Mouse (Mus musculus): ENCODE data around the gene Pex3. TPM values are rescaled to one million over a fixed set of nuclear protein-coding genes. Genes with fewer than 3 reads are reported as not detected.
"Not testable (repeated sequence)": the region's sequence is repeated elsewhere in the genome, so short reads cannot be mapped to it uniquely, and the experiment has no call there.

The Pex3 gene
- polyA plus RNA-seq, 1 experiment from 2014 or later, result 31.0 TPM

GRCm38 (mm10) chr10:13553498-13553985, 600 bp upstream of the Pex3 start:
- peak; percentile 29 for ATAC-seq
- Histone ChIP-seq H3K4me2 (ENCODE audit: low read length) (peak overlapping the region; percentile 92), H3K36me3 (ENCODE audit: control insufficient read depth, insufficient read depth, low read length) (no peaks in the 10 kb centered on the region), H3K4me1 (ENCODE audit: control insufficient read depth, insufficient read depth, low read depth, low read length) (peaks cover 9% of the 10 kb centered on the region), H3K9ac (ENCODE audit: low read depth, low read length) (peak overlapping the region; percentile 83), H3K27ac (ENCODE audit: low read depth, low read length) (no peak overlapping the region; the same call in 1 of the 2 replicates), H3K27me3 (replicated peaks; ENCODE audit: control insufficient read depth, insufficient read depth, low read length) (no peaks in the 10 kb centered on the region), H3K9me3 (ENCODE audit: control insufficient read depth, low read length) (no peaks in the 10 kb centered on the region), H3K4me3 (ENCODE audit: low read length) (peak overlapping the region; percentile 81)
- WGBS, result 28% methylated on average over 10 of the region's 10 CpGs

- Histone ChIP-seq H3K4me1 (ENCODE audit: control insufficient read depth, insufficient read depth, low read depth, low read length) (no peaks in the 10 kb centered on the region), H3K27me3 (replicated peaks; ENCODE audit: control insufficient read depth, insufficient read depth, low read length) (no peaks in the 10 kb centered on the region), H3K27ac (ENCODE audit: low read depth, low read length) (no peak overlapping the region), H3K9me3 (ENCODE audit: control insufficient read depth, low read length) (no peaks in the 10 kb centered on the region), H3K4me2 (ENCODE audit: low read length) (no peak overlapping the region), H3K36me3 (ENCODE audit: control insufficient read depth, insufficient read depth, low read length) (peaks cover 4% of the 10 kb centered on the region), H3K9ac (ENCODE audit: low read depth, low read length) (no peak overlapping the region), H3K4me3 (ENCODE audit: low read length) (no peak overlapping the region)
- ATAC-seq, result no peak
- 96% methylated on average over 5 of the region's 5 CpGs for WGBS
Measured at GRCm38 (mm10) chr10:13541721-13542120, 11.2 kb downstream of the Pex3 start.

- Histone ChIP-seq H3K27me3 (replicated peaks; ENCODE audit: control insufficient read depth, insufficient read depth, low read length) (no peaks in the 10 kb centered on the region), H3K36me3 (ENCODE audit: control insufficient read depth, insufficient read depth, low read length) (peaks cover 9% of the 10 kb centered on the region), H3K4me1 (ENCODE audit: control insufficient read depth, insufficient read depth, low read depth, low read length) (no peaks in the 10 kb centered on the region), H3K9ac (ENCODE audit: low read depth, low read length) (no peak overlapping the region), H3K27ac (ENCODE audit: low read depth, low read length) (no peak overlapping the region), H3K4me2 (ENCODE audit: low read length) (no peak overlapping the region), H3K9me3 (ENCODE audit: control insufficient read depth, low read length) (no peaks in the 10 kb centered on the region), H3K4me3 (ENCODE audit: low read length) (no peak overlapping the region)
- ATAC-seq, result no peak
- WGBS, result 94% methylated on average over 7 of the region's 7 CpGs
Measured at GRCm38 (mm10) chr10:13539769-13540333, 13.1 kb downstream of the Pex3 start.

GRCm38 (mm10) chr10:13536706-13537105, 16.2 kb downstream of the Pex3 start:
- WGBS, result 96% methylated on average over 7 of the region's 7 CpGs
- Histone ChIP-seq H3K9me3 (ENCODE audit: control insufficient read depth, low read length) (no peaks in the 10 kb centered on the region), H3K4me2 (ENCODE audit: low read length) (no peak overlapping the region), H3K27ac (ENCODE audit: low read depth, low read length) (no peak overlapping the region), H3K9ac (ENCODE audit: low read depth, low read length) (no peak overlapping the region), H3K4me1 (ENCODE audit: control insufficient read depth, insufficient read depth, low read depth, low read length) (no peaks in the 10 kb centered on the region), H3K27me3 (replicated peaks; ENCODE audit: control insufficient read depth, insufficient read depth, low read length) (no peaks in the 10 kb centered on the region), H3K36me3 (ENCODE audit: control insufficient read depth, insufficient read depth, low read length) (peaks cover 23% of the 10 kb centered on the region), H3K4me3 (ENCODE audit: low read length) (no peak overlapping the region)
- ATAC-seq, result no peak

- H3K27ac ChIP-seq (ENCODE audit: low read depth, low read length), result no peak overlapping the region
- peaks cover 24% of the 10 kb centered on the region for H3K36me3 ChIP-seq (ENCODE audit: control insufficient read depth, insufficient read depth, low read length)
- H3K9ac ChIP-seq (ENCODE audit: low read depth, low read length), result no peak overlapping the region
- no peak for ATAC-seq
- H3K4me2 ChIP-seq (ENCODE audit: low read length), result no peak overlapping the region
- no peaks in the 10 kb centered on the region for H3K9me3 ChIP-seq (ENCODE audit: control insufficient read depth, low read length)
- no peaks in the 10 kb centered on the region for H3K4me1 ChIP-seq (ENCODE audit: control insufficient read depth, insufficient read depth, low read depth, low read length)
- WGBS, result 90% methylated on average over 3 of the region's 3 CpGs
- no peaks in the 10 kb centered on the region for H3K27me3 ChIP-seq (replicated peaks; ENCODE audit: control insufficient read depth, insufficient read depth, low read length)
- H3K4me3 ChIP-seq (ENCODE audit: low read length), result no peak overlapping the region
Measured at GRCm38 (mm10) chr10:13534751-13535150, 18.2 kb downstream of the Pex3 start.

- H3K4me2 ChIP-seq (ENCODE audit: low read length), result no peak overlapping the region
- peaks cover 22% of the 10 kb centered on the region for H3K36me3 ChIP-seq (ENCODE audit: control insufficient read depth, insufficient read depth, low read length)
- H3K27me3 ChIP-seq (replicated peaks; ENCODE audit: control insufficient read depth, insufficient read depth, low read length), result no peaks in the 10 kb centered on the region
- no peak overlapping the region for H3K27ac ChIP-seq (ENCODE audit: low read depth, low read length)
- WGBS, result 89% methylated on average over 4 of the region's 4 CpGs
- no peak overlapping the region for H3K9ac ChIP-seq (ENCODE audit: low read depth, low read length)
- H3K9me3 ChIP-seq (ENCODE audit: control insufficient read depth, low read length), result no peaks in the 10 kb centered on the region
- H3K4me1 ChIP-seq (ENCODE audit: control insufficient read depth, insufficient read depth, low read depth, low read length), result no peaks in the 10 kb centered on the region
- ATAC-seq, result no peak
- H3K4me3 ChIP-seq (ENCODE audit: low read length), result no peak overlapping the region
Measured at GRCm38 (mm10) chr10:13528155-13528554, 24.8 kb downstream of the Pex3 start.

- Histone ChIP-seq H3K27me3 (replicated peaks; ENCODE audit: control insufficient read depth, insufficient read depth, low read length) (no peaks in the 10 kb centered on the region), H3K4me3 (ENCODE audit: low read length) (no peak overlapping the region), H3K27ac (ENCODE audit: low read depth, low read length) (no peak overlapping the region), H3K4me1 (ENCODE audit: control insufficient read depth, insufficient read depth, low read depth, low read length) (no peaks in the 10 kb centered on the region), H3K36me3 (ENCODE audit: control insufficient read depth, insufficient read depth, low read length) (peaks cover 5% of the 10 kb centered on the region), H3K4me2 (ENCODE audit: low read length) (no peak overlapping the region), H3K9ac (ENCODE audit: low read depth, low read length) (no peak overlapping the region), H3K9me3 (ENCODE audit: control insufficient read depth, low read length) (no peaks in the 10 kb centered on the region)
- ATAC-seq, result no peak
- 83% methylated on average over 4 of the region's 4 CpGs for WGBS
Measured at GRCm38 (mm10) chr10:13521857-13522256, 31.1 kb downstream of the Pex3 start.

- ATAC-seq, result no peak
- 90% methylated on average over 8 of the region's 8 CpGs for WGBS
- Histone ChIP-seq H3K27ac (ENCODE audit: low read depth, low read length) (no peak overlapping the region), H3K27me3 (replicated peaks; ENCODE audit: control insufficient read depth, insufficient read depth, low read length) (no peaks in the 10 kb centered on the region), H3K4me3 (ENCODE audit: low read length) (no peak overlapping the region), H3K4me2 (ENCODE audit: low read length) (no peak overlapping the region; the same call in 1 of the 2 replicates), H3K9ac (ENCODE audit: low read depth, low read length) (no peak overlapping the region), H3K4me1 (ENCODE audit: control insufficient read depth, insufficient read depth, low read depth, low read length) (peaks cover 10% of the 10 kb centered on the region), H3K9me3 (ENCODE audit: control insufficient read depth, low read length) (no peaks in the 10 kb centered on the region), H3K36me3 (ENCODE audit: control insufficient read depth, insufficient read depth, low read length) (peaks cover 6% of the 10 kb centered on the region; the same call in 1 of the 2 replicates)
Measured at GRCm38 (mm10) chr10:13502371-13502770, 50.6 kb downstream of the Pex3 start.

GRCm38 (mm10) chr10:13501533-13501932, 51.4 kb downstream of the Pex3 start:
- H3K9me3 ChIP-seq (ENCODE audit: control insufficient read depth, low read length), result not testable (repeated sequence)

More at GRCm38 (mm10) chr10:13501533-13501932, 51.4 kb downstream of the Pex3 start:
- H3K4me2 ChIP-seq (ENCODE audit: low read length), result peak overlapping the region; percentile 73
- H3K36me3 ChIP-seq (ENCODE audit: control insufficient read depth, insufficient read depth, low read length); H3K27ac ChIP-seq (ENCODE audit: low read depth, low read length); H3K27me3 ChIP-seq (replicated peaks; ENCODE audit: control insufficient read depth, insufficient read depth, low read length): not testable (repeated sequence)
- H3K4me1 ChIP-seq (ENCODE audit: control insufficient read depth, insufficient read depth, low read depth, low read length), result peaks cover 10% of the 10 kb centered on the region
- peak; percentile 48 for ATAC-seq
- 45% methylated on average over 4 of the region's 4 CpGs for WGBS
- peak overlapping the region; percentile 75 for H3K9ac ChIP-seq (ENCODE audit: low read depth, low read length)
- peak overlapping the region; percentile 58 for H3K4me3 ChIP-seq (ENCODE audit: low read length)

All from hindbrain, embryonic 16.5 days (tissue).